Mouse (Mus musculus): ENCODE measurements around the gene Rgcc. TPM values are rescaled to one million over a fixed set of nuclear protein-coding genes. Genes with fewer than 3 reads are reported as not detected.

Rgcc gene
- polyA plus RNA-seq, 1 experiment from 2014 or later = 16.5 TPM

DNA sequence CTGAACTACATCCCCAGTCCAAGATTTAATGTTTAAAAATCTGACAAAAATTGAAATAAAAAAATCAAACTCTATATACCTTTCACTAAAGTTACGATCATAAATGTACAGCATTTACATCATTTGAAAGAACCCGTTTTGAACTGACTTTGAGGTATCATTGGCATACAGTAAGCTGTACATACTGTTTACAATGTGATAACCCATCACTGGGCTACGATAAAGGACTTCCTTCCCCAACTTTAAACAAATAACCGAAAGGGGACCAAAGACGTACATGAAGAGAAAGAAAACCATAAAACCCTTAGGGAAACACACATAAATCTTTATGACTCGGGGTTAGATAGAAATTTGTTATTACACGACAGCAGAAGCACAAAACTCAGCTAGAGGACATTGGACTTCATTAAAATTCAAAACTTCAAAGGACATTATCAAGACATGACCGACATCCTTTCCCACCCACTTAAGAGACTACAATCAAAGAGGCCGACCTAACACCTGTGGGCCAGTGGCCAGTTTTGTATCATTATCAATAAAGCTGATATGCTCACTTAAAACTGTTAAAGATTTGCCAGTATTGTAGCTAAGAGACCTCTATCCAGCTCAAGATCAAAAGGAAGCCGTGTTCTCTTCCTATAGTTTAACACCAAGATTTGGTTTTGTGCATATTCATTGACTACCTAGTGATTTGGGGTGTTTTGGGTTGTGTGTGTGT, 42.2 kb downstream of the Rgcc start:
- no peak overlapping the region for H3K27ac ChIP-seq (replicated peaks in 1 of 2; ENCODE audit: control insufficient read depth in 1 of 2, insufficient read depth in 1 of 2, low read depth in 2 of 2, low read length in 2 of 2)
- H3K36me3 ChIP-seq (ENCODE audit: control insufficient read depth, insufficient read depth, low read length) = no peaks in the 10 kb centered on the region
- no peaks in the 10 kb centered on the region for H3K4me1 ChIP-seq (ENCODE audit: control insufficient read depth in 2 of 2, insufficient read depth in 2 of 2, low read length in 2 of 2)
- no peak overlapping the region for H3K4me3 ChIP-seq (ENCODE audit: control insufficient read depth in 1 of 2, insufficient read depth in 1 of 2, low read depth in 1 of 2, low read length in 2 of 2)
- no peak for ATAC-seq (ENCODE audit: insufficient number of reproducible peaks, insufficient read depth, low FRiP score, low read depth)
- no peaks in the 10 kb centered on the region; the same call in none of the 2 replicates for H3K27me3 ChIP-seq (ENCODE audit: control insufficient read depth, insufficient read depth, low read length)
- H3K9ac ChIP-seq (ENCODE audit: low read length) = no peak overlapping the region
- 65% methylated on average over 10 of the region's 10 CpGs for WGBS
- no peaks in the 10 kb centered on the region for H3K9me3 ChIP-seq (ENCODE audit: control insufficient read depth, low read length)
- H3K4me2 ChIP-seq (ENCODE audit: low read length) = no peak overlapping the region

DNA sequence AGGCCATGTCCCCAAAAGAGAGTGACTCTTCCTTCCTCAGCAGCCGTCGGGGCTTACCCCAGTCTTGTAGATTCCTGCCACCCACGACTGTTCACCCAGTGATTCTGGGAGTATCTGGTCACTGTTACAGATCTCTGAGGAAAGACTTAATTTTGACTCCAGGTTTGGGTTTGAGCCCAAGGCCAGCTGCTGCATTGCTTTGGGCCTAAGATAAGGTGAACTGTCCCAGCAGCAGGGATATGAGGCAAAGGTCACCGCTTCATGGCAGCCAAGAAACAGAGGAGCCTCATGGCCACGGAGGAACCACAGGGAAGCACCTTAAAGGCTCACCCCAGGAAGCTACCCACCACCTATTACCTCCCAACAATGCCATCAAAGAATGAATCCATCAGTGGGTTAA, 44.8 kb downstream of the Rgcc start:
- no peak overlapping the region for H3K9ac ChIP-seq (ENCODE audit: low read length)
- H3K27me3 ChIP-seq (ENCODE audit: control insufficient read depth, insufficient read depth, low read length) = peaks cover 4% of the 10 kb centered on the region
- no peaks in the 10 kb centered on the region for H3K4me1 ChIP-seq (ENCODE audit: control insufficient read depth in 2 of 2, insufficient read depth in 2 of 2, low read length in 2 of 2)
- WGBS = 80% methylated on average over 5 of the region's 5 CpGs
- ATAC-seq (ENCODE audit: insufficient number of reproducible peaks, insufficient read depth, low FRiP score, low read depth) = no peak
- no peak overlapping the region for H3K4me2 ChIP-seq (ENCODE audit: low read length)
- no peak overlapping the region for H3K27ac ChIP-seq (replicated peaks in 1 of 2; ENCODE audit: control insufficient read depth in 1 of 2, insufficient read depth in 1 of 2, low read depth in 2 of 2, low read length in 2 of 2)
- H3K4me3 ChIP-seq (ENCODE audit: control insufficient read depth in 1 of 2, insufficient read depth in 1 of 2, low read depth in 1 of 2, low read length in 2 of 2) = no peak overlapping the region
- H3K36me3 ChIP-seq (ENCODE audit: control insufficient read depth, insufficient read depth, low read length) = no peaks in the 10 kb centered on the region
- H3K9me3 ChIP-seq (ENCODE audit: control insufficient read depth, low read length) = no peaks in the 10 kb centered on the region

DNA sequence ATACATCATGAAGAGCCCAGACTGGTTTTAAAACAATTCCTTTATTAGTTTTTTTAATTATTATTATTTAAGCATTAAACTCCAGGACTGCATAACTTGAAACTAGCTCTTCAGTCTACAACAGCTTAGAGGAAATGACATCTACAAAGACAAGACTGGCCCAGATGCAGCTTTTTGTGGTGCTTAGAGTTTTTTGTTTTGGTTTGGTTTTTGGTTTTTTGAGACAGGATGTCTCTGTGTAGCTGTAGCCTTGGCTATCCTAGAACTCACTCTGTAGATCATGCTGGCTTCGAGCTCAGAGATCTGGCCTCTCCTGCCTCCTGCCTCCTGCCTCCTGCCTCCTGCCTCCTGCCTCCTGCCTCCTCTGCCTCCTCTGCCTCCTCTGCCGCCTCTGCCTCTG, 45.7 kb downstream of the Rgcc start:
- no peak overlapping the region for H3K4me3 ChIP-seq (ENCODE audit: control insufficient read depth in 1 of 2, insufficient read depth in 1 of 2, low read depth in 1 of 2, low read length in 2 of 2)
- no peaks in the 10 kb centered on the region for H3K36me3 ChIP-seq (ENCODE audit: control insufficient read depth, insufficient read depth, low read length)
- no peaks in the 10 kb centered on the region for H3K4me1 ChIP-seq (ENCODE audit: control insufficient read depth in 2 of 2, insufficient read depth in 2 of 2, low read length in 2 of 2)
- no peak for ATAC-seq (ENCODE audit: insufficient number of reproducible peaks, insufficient read depth, low FRiP score, low read depth)
- H3K27ac ChIP-seq (replicated peaks in 1 of 2; ENCODE audit: control insufficient read depth in 1 of 2, insufficient read depth in 1 of 2, low read depth in 2 of 2, low read length in 2 of 2) = no peak overlapping the region
- H3K4me2 ChIP-seq (ENCODE audit: low read length) = no peak overlapping the region
- H3K9me3 ChIP-seq (ENCODE audit: control insufficient read depth, low read length) = no peaks in the 10 kb centered on the region
- WGBS = 71% methylated on average over 2 of the region's 2 CpGs
- H3K27me3 ChIP-seq (ENCODE audit: control insufficient read depth, insufficient read depth, low read length) = peaks cover 5% of the 10 kb centered on the region
- H3K9ac ChIP-seq (ENCODE audit: low read length) = no peak overlapping the region

DNA sequence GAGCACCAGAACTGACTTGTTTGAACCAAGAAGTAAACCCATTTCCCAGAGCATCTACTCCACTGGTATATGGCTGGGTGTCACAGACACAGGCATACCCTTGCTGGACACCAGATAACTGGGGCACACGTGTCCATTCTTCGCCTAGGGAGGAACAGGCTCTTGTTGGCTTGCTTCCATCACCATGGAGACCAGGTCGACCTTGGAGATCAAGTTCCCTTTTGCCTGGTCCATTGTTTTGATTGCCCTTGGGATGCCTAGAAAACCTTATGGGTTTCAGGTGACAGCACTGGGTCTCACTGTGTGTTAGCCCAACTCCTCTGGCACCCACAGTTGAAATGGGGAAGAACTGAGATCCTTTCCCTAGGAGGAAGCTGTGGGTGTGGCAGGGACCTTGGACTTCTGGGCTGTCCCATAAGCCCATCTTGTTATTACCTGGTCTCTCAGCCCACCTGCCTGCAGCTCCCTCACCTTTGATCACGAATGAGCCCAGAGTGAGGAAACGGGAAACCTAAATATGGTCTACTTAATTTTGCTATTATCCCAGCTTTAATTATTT, 49.6 kb downstream of the Rgcc start:
- H3K4me3 ChIP-seq (ENCODE audit: control insufficient read depth in 1 of 2, insufficient read depth in 1 of 2, low read depth in 1 of 2, low read length in 2 of 2) = no peak overlapping the region
- H3K4me1 ChIP-seq (ENCODE audit: control insufficient read depth in 2 of 2, insufficient read depth in 2 of 2, low read length in 2 of 2) = peaks cover 13 to 15% of the 10 kb centered on the region in 2 experiments; a peak in 3 of 4 replicates
- no peak overlapping the region for H3K27ac ChIP-seq (replicated peaks in 1 of 2; ENCODE audit: control insufficient read depth in 1 of 2, insufficient read depth in 1 of 2, low read depth in 2 of 2, low read length in 2 of 2)
- 69% methylated on average over 5 of the region's 5 CpGs for WGBS
- no peaks in the 10 kb centered on the region for H3K36me3 ChIP-seq (ENCODE audit: control insufficient read depth, insufficient read depth, low read length)
- no peak overlapping the region for H3K9ac ChIP-seq (ENCODE audit: low read length)
- H3K4me2 ChIP-seq (ENCODE audit: low read length) = no peak overlapping the region
- H3K27me3 ChIP-seq (ENCODE audit: control insufficient read depth, insufficient read depth, low read length) = peaks cover 19% of the 10 kb centered on the region
- no peak for ATAC-seq (ENCODE audit: insufficient number of reproducible peaks, insufficient read depth, low FRiP score, low read depth)
- H3K9me3 ChIP-seq (ENCODE audit: control insufficient read depth, low read length) = no peaks in the 10 kb centered on the region

DNA sequence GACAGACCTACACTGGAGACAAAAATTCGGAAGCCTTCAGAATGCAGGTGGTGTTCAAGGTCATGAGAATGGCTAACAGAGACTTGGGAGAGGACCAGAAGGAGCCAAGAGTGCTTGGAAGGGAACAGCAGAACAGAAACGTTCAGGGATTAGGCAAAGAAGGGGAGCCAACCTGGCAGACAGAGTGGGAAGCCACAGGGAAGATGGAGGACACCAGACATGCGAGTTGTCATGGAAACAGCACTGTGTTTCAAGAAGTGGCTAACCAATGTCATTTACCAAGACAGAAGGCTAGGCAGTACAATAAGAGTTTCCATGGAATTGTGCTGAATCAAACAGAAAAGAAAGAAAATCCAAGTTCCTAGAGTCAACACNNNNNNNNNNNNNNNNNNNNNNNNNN, 56.9 kb downstream of the Rgcc start:
- 65% methylated on average over 3 of the region's 3 CpGs for WGBS
- H3K36me3 ChIP-seq (ENCODE audit: control insufficient read depth, insufficient read depth, low read length) = no peaks in the 10 kb centered on the region
- ATAC-seq (ENCODE audit: insufficient number of reproducible peaks, insufficient read depth, low FRiP score, low read depth) = no peak

DNA sequence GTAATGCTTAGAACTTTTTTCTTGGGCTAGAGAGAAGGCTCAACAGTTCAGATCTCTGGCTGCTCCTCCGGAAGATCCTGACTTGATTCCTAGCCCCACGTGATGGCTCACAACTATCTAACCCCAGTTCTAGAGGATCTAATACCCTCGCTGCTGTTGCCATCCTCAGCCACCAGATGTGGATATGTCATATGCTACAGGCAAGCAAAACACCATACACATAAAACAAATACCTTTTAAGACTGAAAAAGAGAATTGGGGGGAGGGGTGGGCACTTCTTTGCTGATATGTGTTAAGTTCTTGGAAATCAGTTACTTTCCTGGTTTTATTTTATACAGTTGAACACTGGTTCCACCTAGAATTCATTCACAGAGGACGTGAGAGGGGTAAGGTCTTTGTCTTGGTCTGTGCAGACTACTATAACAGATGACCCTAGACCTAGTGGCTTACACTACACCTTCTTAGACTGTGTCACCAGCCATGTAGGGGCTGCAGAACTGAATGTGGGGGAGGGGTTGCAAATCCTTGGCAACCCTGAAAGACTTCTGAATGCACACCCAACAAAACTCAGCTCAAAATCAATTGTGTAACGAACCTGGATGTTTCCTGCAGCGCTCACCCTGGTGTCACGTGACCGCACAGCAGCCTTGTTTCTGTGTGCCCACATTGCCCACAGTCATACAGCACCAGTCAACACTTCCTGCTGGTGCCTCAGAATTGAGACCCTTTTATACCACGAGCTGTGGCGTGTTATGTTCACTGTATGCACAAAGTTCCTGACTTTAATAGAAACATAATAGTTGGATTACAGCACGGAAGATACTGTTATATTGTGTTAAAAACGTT, 58.2 kb downstream of the Rgcc start:
- no peak overlapping the region for H3K9ac ChIP-seq (ENCODE audit: low read length)
- H3K4me1 ChIP-seq (ENCODE audit: control insufficient read depth in 2 of 2, insufficient read depth in 2 of 2, low read length in 2 of 2) = peaks cover 2 to 8% of the 10 kb centered on the region in 2 experiments
- ATAC-seq (ENCODE audit: insufficient number of reproducible peaks, insufficient read depth, low FRiP score, low read depth) = no peak
- H3K27me3 ChIP-seq (ENCODE audit: control insufficient read depth, insufficient read depth, low read length) = peaks cover 5% of the 10 kb centered on the region
- H3K36me3 ChIP-seq (ENCODE audit: control insufficient read depth, insufficient read depth, low read length) = no peaks in the 10 kb centered on the region
- H3K27ac ChIP-seq (replicated peaks in 1 of 2; ENCODE audit: control insufficient read depth in 1 of 2, insufficient read depth in 1 of 2, low read depth in 2 of 2, low read length in 2 of 2) = no peak overlapping the region
- no peak overlapping the region for H3K4me3 ChIP-seq (ENCODE audit: control insufficient read depth in 1 of 2, insufficient read depth in 1 of 2, low read depth in 1 of 2, low read length in 2 of 2)
- H3K4me2 ChIP-seq (ENCODE audit: low read length) = no peak overlapping the region
- H3K9me3 ChIP-seq (ENCODE audit: control insufficient read depth, low read length) = peaks cover 6% of the 10 kb centered on the region; the same call in 1 of the 2 replicates
- WGBS = 81% methylated on average over 12 of the region's 12 CpGs

More for the DNA sequence above, 56.9 kb downstream of the Rgcc start:
- Histone ChIP-seq H3K27ac (replicated peaks in 1 of 2; ENCODE audit: control insufficient read depth in 1 of 2, insufficient read depth in 1 of 2, low read depth in 2 of 2, low read length in 2 of 2) (no peak overlapping the region), H3K4me3 (ENCODE audit: control insufficient read depth in 1 of 2, insufficient read depth in 1 of 2, low read depth in 1 of 2, low read length in 2 of 2) (no peak overlapping the region), H3K9ac (ENCODE audit: low read length) (no peak overlapping the region), H3K9me3 (ENCODE audit: control insufficient read depth, low read length) (peaks cover 6% of the 10 kb centered on the region; the same call in 1 of the 2 replicates), H3K4me2 (ENCODE audit: low read length) (no peak overlapping the region), H3K4me1 (ENCODE audit: control insufficient read depth in 2 of 2, insufficient read depth in 2 of 2, low read length in 2 of 2) (peaks cover 13 to 15% of the 10 kb centered on the region in 2 experiments; a peak in 3 of 4 replicates), H3K27me3 (ENCODE audit: control insufficient read depth, insufficient read depth, low read length) (peaks cover 5% of the 10 kb centered on the region; the same call in 1 of the 2 replicates)

DNA sequence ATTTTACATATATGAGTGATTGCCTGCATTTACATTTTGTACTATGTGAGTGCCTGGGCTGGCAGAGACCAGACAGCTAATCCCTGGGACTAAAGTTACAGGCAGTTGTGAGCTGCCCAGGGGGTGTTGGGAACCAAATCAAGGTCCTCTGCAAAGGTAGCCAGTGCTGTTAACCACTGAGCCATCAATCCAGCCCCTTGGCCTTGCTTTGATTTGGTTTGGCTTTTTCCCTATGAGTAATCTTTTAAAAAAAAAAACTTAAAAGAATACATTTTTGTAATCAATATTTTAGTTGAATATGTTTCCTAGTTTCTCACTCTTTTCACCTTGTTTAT, 59.1 kb downstream of the Rgcc start:
- Histone ChIP-seq H3K27ac (replicated peaks in 1 of 2; ENCODE audit: control insufficient read depth in 1 of 2, insufficient read depth in 1 of 2, low read depth in 2 of 2, low read length in 2 of 2) (no peak overlapping the region), H3K9ac (ENCODE audit: low read length) (no peak overlapping the region), H3K27me3 (ENCODE audit: control insufficient read depth, insufficient read depth, low read length) (peaks cover 8% of the 10 kb centered on the region), H3K4me2 (ENCODE audit: low read length) (no peak overlapping the region), H3K36me3 (ENCODE audit: control insufficient read depth, insufficient read depth, low read length) (no peaks in the 10 kb centered on the region), H3K9me3 (ENCODE audit: control insufficient read depth, low read length) (peaks cover 6% of the 10 kb centered on the region; the same call in 1 of the 2 replicates), H3K4me3 (ENCODE audit: control insufficient read depth in 1 of 2, insufficient read depth in 1 of 2, low read depth in 1 of 2, low read length in 2 of 2) (no peak overlapping the region), H3K4me1 (ENCODE audit: control insufficient read depth in 2 of 2, insufficient read depth in 2 of 2, low read length in 2 of 2) (peaks cover 0 to 5% of the 10 kb centered on the region in 2 experiments; a peak in 2 of 4 replicates)
- no peak for ATAC-seq (ENCODE audit: insufficient number of reproducible peaks, insufficient read depth, low FRiP score, low read depth)
